Mouse (Mus musculus): ENCODE data around the gene Mrap2.
"Not testable (repeated sequence)": the region's sequence is repeated elsewhere in the genome, so short reads cannot be mapped to it uniquely, and the experiment has no call there.

The Mrap2 gene

GRCm38 (mm10) chr9:87144106-87144505 is at the start of gene Mrap2:
Mrap2 (plus strand) TSS chr9:87144306.
- DNase-seq: peak; percentile 54

GRCm38 (mm10) chr9:87097989-87098388 is 46.1 kb upstream of the Mrap2 start:
- DNase-seq: peak; percentile 44

GRCm38 (mm10) chr9:87115019-87115418 is 29.1 kb upstream of the Mrap2 start:
- no peak for DNase-seq

- DNase-seq: no peak
These were observed 28.6 kb upstream of the Mrap2 start for GRCm38 (mm10) chr9:87115456-87115931.

- no peak for DNase-seq
These were observed 28.1 kb upstream of the Mrap2 start for GRCm38 (mm10) chr9:87115978-87116377.

GRCm38 (mm10) chr9:87118996-87119395 is 25.1 kb upstream of the Mrap2 start:
- DNase-seq: no peak

GRCm38 (mm10) chr9:87121956-87122493 is 22.1 kb upstream of the Mrap2 start:
- no peak for DNase-seq

- not testable (repeated sequence) for DNase-seq
These were observed 17.1 kb upstream of the Mrap2 start for GRCm38 (mm10) chr9:87127046-87127445.

GRCm38 (mm10) chr9:87135765-87136558 is 8.1 kb upstream of the Mrap2 start:
- DNase-seq: peak; percentile 6

GRCm38 (mm10) chr9:87143076-87143475 is 1.0 kb upstream of the Mrap2 start:
- DNase-seq: no peak

- no peak for DNase-seq
These were observed 426 bp downstream of the Mrap2 start for GRCm38 (mm10) chr9:87144532-87144931.

- peak; percentile 7 for DNase-seq
These were observed 1.1 kb downstream of the Mrap2 start for GRCm38 (mm10) chr9:87145180-87145579.

- DNase-seq: no peak
These were observed 1.6 kb downstream of the Mrap2 start for GRCm38 (mm10) chr9:87145671-87146070.

- DNase-seq: no peak
These were observed 2.3 kb downstream of the Mrap2 start for GRCm38 (mm10) chr9:87146400-87146799.

- no peak for DNase-seq
These were observed 3.8 kb downstream of the Mrap2 start for GRCm38 (mm10) chr9:87147927-87148326.

- DNase-seq: no peak
These were observed 8.7 kb downstream of the Mrap2 start for GRCm38 (mm10) chr9:87152641-87153325.

- DNase-seq: no peak
These were observed 18.5 kb downstream of the Mrap2 start for GRCm38 (mm10) chr9:87162559-87162958.

- DNase-seq: no peak
These were observed 23.1 kb downstream of the Mrap2 start for GRCm38 (mm10) chr9:87167001-87167830.

- DNase-seq: no peak
These were observed 23.9 kb downstream of the Mrap2 start for GRCm38 (mm10) chr9:87168051-87168450.

GRCm38 (mm10) chr9:87169144-87169543 is 25.0 kb downstream of the Mrap2 start:
- DNase-seq: no peak

GRCm38 (mm10) chr9:87170891-87171290 is 26.8 kb downstream of the Mrap2 start:
- DNase-seq: no peak

GRCm38 (mm10) chr9:87171517-87171916 is 27.4 kb downstream of the Mrap2 start:
- DNase-seq: no peak

GRCm38 (mm10) chr9:87178534-87178933 is 34.4 kb downstream of the Mrap2 start:
- DNase-seq: no peak
